Mouse (Mus musculus): ENCODE data around the gene Gm43518. TPM values are rescaled to one million over a fixed set of nuclear protein-coding genes. Genes with fewer than 3 reads are reported as not detected.

The Gm43518 gene
- polyA plus RNA-seq, 1 experiment from 2014 or later: 1.6 TPM

- Histone ChIP-seq H3K36me3 (ENCODE audit: control insufficient read depth, insufficient read depth, low read length) (no peaks in the 10 kb centered on the region), H3K27ac (ENCODE audit: low read depth, low read length) (no peak overlapping the region), H3K27me3 (ENCODE audit: control insufficient read depth, insufficient read depth, low read length) (no peaks in the 10 kb centered on the region), H3K4me3 (ENCODE audit: low read depth, low read length) (no peak overlapping the region), H3K4me2 (ENCODE audit: low read depth, low read length, severe bottlenecking) (no peak overlapping the region), H3K9ac (ENCODE audit: low read length) (no peak overlapping the region), H3K4me1 (replicated peaks; ENCODE audit: control insufficient read depth, insufficient read depth, low read length) (no peaks in the 10 kb centered on the region), H3K9me3 (ENCODE audit: control insufficient read depth, low read length) (no peaks in the 10 kb centered on the region)
- 57% methylated on average over 6 of the region's 6 CpGs for WGBS
- ATAC-seq (replicated peaks; ENCODE audit: low FRiP score) (no peak), DNase-seq (ENCODE audit: low spot score) (no peak)
These were observed 35.5 kb upstream of the Gm43518 start for GRCm38 (mm10) chr5:123891669-123892068.

- H3K9me3 ChIP-seq (ENCODE audit: control insufficient read depth, low read length): no peaks in the 10 kb centered on the region
- no peaks in the 10 kb centered on the region for H3K27me3 ChIP-seq (ENCODE audit: control insufficient read depth, insufficient read depth, low read length)
- ATAC-seq (replicated peaks; ENCODE audit: low FRiP score) (no peak), DNase-seq (ENCODE audit: low spot score) (no peak)
- H3K4me2 ChIP-seq (ENCODE audit: low read depth, low read length, severe bottlenecking): no peak overlapping the region
- no peaks in the 10 kb centered on the region for H3K4me1 ChIP-seq (replicated peaks; ENCODE audit: control insufficient read depth, insufficient read depth, low read length)
- H3K36me3 ChIP-seq (ENCODE audit: control insufficient read depth, insufficient read depth, low read length): no peaks in the 10 kb centered on the region
- 90% methylated on average over 5 of the region's 5 CpGs for WGBS
- H3K27ac ChIP-seq (ENCODE audit: low read depth, low read length): no peak overlapping the region
- no peak overlapping the region for H3K9ac ChIP-seq (ENCODE audit: low read length)
- H3K4me3 ChIP-seq (ENCODE audit: low read depth, low read length): no peak overlapping the region
These were observed 33.7 kb upstream of the Gm43518 start for GRCm38 (mm10) chr5:123893520-123893919.

GRCm38 (mm10) chr5:123896395-123896794 is 30.8 kb upstream of the Gm43518 start:
- Histone ChIP-seq H3K4me2 (ENCODE audit: low read depth, low read length, severe bottlenecking) (no peak overlapping the region), H3K27ac (ENCODE audit: low read depth, low read length) (no peak overlapping the region), H3K9me3 (ENCODE audit: control insufficient read depth, low read length) (no peaks in the 10 kb centered on the region), H3K27me3 (ENCODE audit: control insufficient read depth, insufficient read depth, low read length) (no peaks in the 10 kb centered on the region), H3K4me1 (replicated peaks; ENCODE audit: control insufficient read depth, insufficient read depth, low read length) (no peaks in the 10 kb centered on the region), H3K36me3 (ENCODE audit: control insufficient read depth, insufficient read depth, low read length) (no peaks in the 10 kb centered on the region), H3K9ac (ENCODE audit: low read length) (no peak overlapping the region), H3K4me3 (ENCODE audit: low read depth, low read length) (no peak overlapping the region)
- WGBS: 90% methylated on average over 11 of the region's 11 CpGs
- no peak for ATAC-seq (replicated peaks; ENCODE audit: low FRiP score)
- no peak for DNase-seq (ENCODE audit: low spot score)

GRCm38 (mm10) chr5:123897352-123897751 is 29.9 kb upstream of the Gm43518 start:
- DNase-seq (ENCODE audit: low spot score): no peak

GRCm38 (mm10) chr5:123904059-123904672 is 23.1 kb upstream of the Gm43518 start:
- peaks cover 11% of the 10 kb centered on the region; the same call in 1 of the 2 replicates for H3K4me1 ChIP-seq (replicated peaks; ENCODE audit: control insufficient read depth, insufficient read depth, low read length)
- ATAC-seq (replicated peaks; ENCODE audit: low FRiP score) (no peak), DNase-seq (ENCODE audit: low spot score) (no peak)
- no peaks in the 10 kb centered on the region for H3K36me3 ChIP-seq (ENCODE audit: control insufficient read depth, insufficient read depth, low read length)
- H3K9me3 ChIP-seq (ENCODE audit: control insufficient read depth, low read length): no peaks in the 10 kb centered on the region
- H3K27me3 ChIP-seq (ENCODE audit: control insufficient read depth, insufficient read depth, low read length): no peaks in the 10 kb centered on the region
- no peak overlapping the region for H3K4me2 ChIP-seq (ENCODE audit: low read depth, low read length, severe bottlenecking)
- no peak overlapping the region for H3K4me3 ChIP-seq (ENCODE audit: low read depth, low read length)
- H3K27ac ChIP-seq (ENCODE audit: low read depth, low read length): no peak overlapping the region
- no peak overlapping the region for H3K9ac ChIP-seq (ENCODE audit: low read length)
- WGBS: 75% methylated on average over 11 of the region's 11 CpGs

More at GRCm38 (mm10) chr5:123897352-123897751, 29.9 kb upstream of the Gm43518 start:
- Histone ChIP-seq H3K4me1 (replicated peaks; ENCODE audit: control insufficient read depth, insufficient read depth, low read length) (no peaks in the 10 kb centered on the region), H3K36me3 (ENCODE audit: control insufficient read depth, insufficient read depth, low read length) (no peaks in the 10 kb centered on the region), H3K27me3 (ENCODE audit: control insufficient read depth, insufficient read depth, low read length) (no peaks in the 10 kb centered on the region), H3K27ac (ENCODE audit: low read depth, low read length) (no peak overlapping the region), H3K4me2 (ENCODE audit: low read depth, low read length, severe bottlenecking) (no peak overlapping the region), H3K9ac (ENCODE audit: low read length) (no peak overlapping the region), H3K4me3 (ENCODE audit: low read depth, low read length) (no peak overlapping the region), H3K9me3 (ENCODE audit: control insufficient read depth, low read length) (no peaks in the 10 kb centered on the region)
- 88% methylated on average over 13 of the region's 13 CpGs for WGBS
- ATAC-seq (replicated peaks; ENCODE audit: low FRiP score): no peak

GRCm38 (mm10) chr5:123906146-123906975 is 20.9 kb upstream of the Gm43518 start:
- Histone ChIP-seq H3K4me3 (ENCODE audit: low read depth, low read length) (no peak overlapping the region; the same call in 1 of the 2 replicates), H3K9me3 (ENCODE audit: control insufficient read depth, low read length) (no peaks in the 10 kb centered on the region), H3K9ac (ENCODE audit: low read length) (no peak overlapping the region), H3K27ac (ENCODE audit: low read depth, low read length) (no peak overlapping the region), H3K27me3 (ENCODE audit: control insufficient read depth, insufficient read depth, low read length) (no peaks in the 10 kb centered on the region), H3K4me1 (replicated peaks; ENCODE audit: control insufficient read depth, insufficient read depth, low read length) (peaks cover 11% of the 10 kb centered on the region; the same call in 1 of the 2 replicates), H3K4me2 (ENCODE audit: low read depth, low read length, severe bottlenecking) (no peak overlapping the region; the same call in 1 of the 2 replicates), H3K36me3 (ENCODE audit: control insufficient read depth, insufficient read depth, low read length) (peaks cover 3% of the 10 kb centered on the region; the same call in 1 of the 2 replicates)
- 74% methylated on average over 17 of the region's 17 CpGs for WGBS
- no peak for ATAC-seq (replicated peaks; ENCODE audit: low FRiP score)
- DNase-seq (ENCODE audit: low spot score): no peak

- peak; percentile 97 for ATAC-seq (replicated peaks; ENCODE audit: low FRiP score)
- Histone ChIP-seq H3K4me3 (ENCODE audit: low read depth, low read length) (peak within 1 kb of the TSS; percentile 97), H3K27me3 (ENCODE audit: control insufficient read depth, insufficient read depth, low read length) (no peaks in the 10 kb centered on the region), H3K9ac (ENCODE audit: low read length) (peak within 1 kb of the TSS; percentile 97), H3K4me1 (replicated peaks; ENCODE audit: control insufficient read depth, insufficient read depth, low read length) (peaks cover 11% of the 10 kb centered on the region; the same call in 1 of the 2 replicates), H3K27ac (ENCODE audit: low read depth, low read length) (peak within 1 kb of the TSS; percentile 70), H3K9me3 (ENCODE audit: control insufficient read depth, low read length) (no peaks in the 10 kb centered on the region), H3K4me2 (ENCODE audit: low read depth, low read length, severe bottlenecking) (peak within 1 kb of the TSS; percentile 88), H3K36me3 (ENCODE audit: control insufficient read depth, insufficient read depth, low read length) (peaks cover 3% of the 10 kb centered on the region; the same call in 1 of the 2 replicates)
- WGBS: under 1% methylated on average over 46 of the region's 61 CpGs
- peak; percentile 100 for DNase-seq (ENCODE audit: low spot score)
These were observed 20.1 kb upstream of the Gm43518 start, which contains the start of gene Denr for GRCm38 (mm10) chr5:123906976-123907630. Gene Denr (plus strand): TSS chr5:123907175.

- no peaks in the 10 kb centered on the region for H3K27me3 ChIP-seq (ENCODE audit: control insufficient read depth, insufficient read depth, low read length)
- H3K4me1 ChIP-seq (replicated peaks; ENCODE audit: control insufficient read depth, insufficient read depth, low read length): peaks cover 11% of the 10 kb centered on the region; the same call in 1 of the 2 replicates
- DNase-seq (ENCODE audit: low spot score) (no peak), ATAC-seq (replicated peaks; ENCODE audit: low FRiP score) (no peak)
- H3K36me3 ChIP-seq (ENCODE audit: control insufficient read depth, insufficient read depth, low read length): peaks cover 3% of the 10 kb centered on the region; the same call in 1 of the 2 replicates
- peak overlapping the region; percentile 88 for H3K4me2 ChIP-seq (ENCODE audit: low read depth, low read length, severe bottlenecking)
- no peaks in the 10 kb centered on the region for H3K9me3 ChIP-seq (ENCODE audit: control insufficient read depth, low read length)
- H3K9ac ChIP-seq (ENCODE audit: low read length): peak overlapping the region; percentile 97
- WGBS: 6% methylated on average over 10 of the region's 10 CpGs
- peak overlapping the region; percentile 97 for H3K4me3 ChIP-seq (ENCODE audit: low read depth, low read length)
- no peak overlapping the region; the same call in 1 of the 2 replicates for H3K27ac ChIP-seq (ENCODE audit: low read depth, low read length)
These were observed 19.6 kb upstream of the Gm43518 start for GRCm38 (mm10) chr5:123907631-123907977.
